Mouse (Mus musculus) stomach, postnatal 0 days (tissue): Measurements from ENCODE around the gene Ulk4.

Experiments used
- CTCF ChIP-seq: IDR thresholded peaks from 2 replicates; pipeline ENCODE4 v1.5.1; 2016; ENCODE audit warnings: antibody characterized with exemption, low read depth, mild to moderate bottlenecking, moderate library complexity
- EP300 ChIP-seq: optimal IDR thresholded peaks from 2 replicates; pipeline ENCODE3; 2016; ENCODE audit warnings: antibody characterized with exemption

- TF ChIP-seq EP300 (no peak), CTCF (no peak)
These were observed 241.7 kb downstream of the Ulk4 start for GRCm38 (mm10) chr9:121035296-121035695.
